Mouse (Mus musculus) G1E (cell line): ENCODE measurements at regions not wholly inside any gene's neighbourhood (a gene's known extent, or its start where the extent isn't known, plus 50 kb on each side); places are given as distances from the start of the nearest gene placed in this dataset.

Experiments used
- CTCF ChIP-seq: IDR thresholded peaks from 2 replicates; pipeline ENCODE4 v1.5.1; 2012; ENCODE audit warnings: low read depth, low read length, inconsistent platforms, mixed read lengths
- GATA1 ChIP-seq: IDR thresholded peaks from 2 replicates; pipeline ENCODE4 v1.6.1; 2012; ENCODE audit warnings: borderline replicate concordance, low read length, inconsistent platforms, mixed read lengths
- GATA2 ChIP-seq: IDR thresholded peaks from 2 replicates; pipeline ENCODE4 v1.6.1; 2012; ENCODE audit warnings: low read depth, low read length, inconsistent platforms, borderline replicate concordance
- POLR2AphosphoS5 ChIP-seq: IDR thresholded peaks from 2 replicates; pipeline ENCODE4 v1.6.1; 2012; ENCODE audit warnings: low read depth, low read length, inconsistent platforms; ENCODE audit not compliant: insufficient replicate concordance
- TAL1 ChIP-seq: conservative IDR thresholded peaks from 2 replicates; pipeline ENCODE4 v1.6.1; 2012; ENCODE audit warnings: low read depth, low read length, inconsistent platforms, mixed read lengths

DNA sequence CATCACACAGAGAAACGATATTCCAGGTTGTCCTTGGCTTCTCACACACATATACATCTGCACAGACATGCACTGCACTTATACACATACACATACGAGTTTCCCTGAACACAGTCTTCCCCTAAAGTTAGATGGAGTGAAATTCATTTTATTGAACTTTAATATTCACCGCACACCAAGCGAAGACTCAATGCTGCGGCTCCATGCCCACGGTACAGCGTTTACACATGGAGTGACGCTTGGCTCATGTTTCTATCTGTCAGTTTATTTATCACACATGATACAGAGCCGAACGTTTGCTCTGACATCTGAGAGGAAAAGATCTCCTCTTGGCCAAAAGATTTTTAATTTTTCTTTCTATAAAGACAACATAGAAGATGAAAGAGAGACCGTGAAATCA is 300.6 kb downstream of the Cbln4 start:
- TF ChIP-seq CTCF (no peak), GATA1 (no peak), TAL1 (no peak), GATA2 (no peak), POLR2AphosphoS5 (no peak)
